Mouse (Mus musculus) Patski (cell line): ENCODE data around the gene Tmem63a. TPM values are rescaled to one million over a fixed set of nuclear protein-coding genes. Genes with fewer than 3 reads are reported as not detected.

ENCODE experiments used
- ATAC-seq: fragments of 100-300 bp; one replicate; pipeline ENCODE4 v1.8.0; 2021
- CTCF ChIA-PET: fragments of 350-600 bp; sonication (Branson Sonifier 250); formaldehyde crosslinking; loops from one replicate; lab custom pipeline; 2022; ENCODE audit warnings: inconsistent platforms; lab: Charles Lee
- POLR2A ChIA-PET: fragments of 350-600 bp; sonication (Branson Sonifier 250); formaldehyde crosslinking; loops from one replicate; lab custom pipeline; 2022; ENCODE audit warnings: antibody characterized with exemption, inconsistent platforms; lab: Charles Lee
- DNase-seq: peaks from one replicate; pipeline ENCODE4 v3.0.0-alpha.2; 2011; ENCODE audit warnings: low read depth, low spot score
- H3K27me3 ChIP-seq: fragments of 371-371 bp; one replicate; pipeline ENCODE4 v1.5.1; 2021
- CTCF ChIP-seq: fragments of 100-300 bp; IDR thresholded peaks from one replicate; pipeline ENCODE4 v1.5.1; 2021
- in situ Hi-C: fragments of 300-500 bp; cut with MboI; formaldehyde crosslinking; loops from 3 replicates; pipeline ENCODE4 v1.11.1; 2018; ENCODE audit warnings: low pct_unique_long_range_greater_than_20kb, mixed read lengths
- polyA plus RNA-seq: library from polyadenylated mRNA; unstranded; gene quantifications from one replicate; pipeline ENCODE4 v1.2.3, GENCODE M21; 2021

Gene Tmem63a
- polyA plus RNA-seq, 1 experiment from 2014 or later, result 39.3 TPM

- ChIA-PET CTCF (interaction anchor here (0.9 to 2.1 kb wide), 4 partner anchors 36 to 74 kb away, joined by 3 to 9 read pairs (median 4); no protein-coding TSS in a partner anchor), POLR2A (interaction anchor here (1.2 to 3.4 kb wide), 2 partner anchors 19 to 36 kb away, joined by 3 to 7 read pairs; partner anchors contain the start of gene Tmem63a)
- ATAC-seq (no peak), DNase-seq (no peak)
- TF ChIP-seq CTCF, result no peak
- in situ Hi-C loops, result no loop called here
- H3K27me3 ChIP-seq, result no peaks in the 10 kb centered on the region
These were observed 36.8 kb upstream of the Tmem63a start for GRCm38 (mm10) chr1:180905307-180905706.

- ChIA-PET CTCF (interaction anchor here (0.9 to 2.1 kb wide), 2 partner anchors 68 to 74 kb away, joined by 3 to 9 read pairs; no protein-coding TSS in a partner anchor), POLR2A (interaction anchor here (3.4 kb wide), 1 partner anchor 36 kb away, joined by 7 read pairs; the partner anchor contains the start of gene Tmem63a)
These were observed 36.3 kb upstream of the Tmem63a start for GRCm38 (mm10) chr1:180905876-180906275.

GRCm38 (mm10) chr1:180906461-180907147, 35.5 kb upstream of the Tmem63a start:
- DNase-seq (no peak), ATAC-seq (no peak)
- CTCF ChIA-PET, result interaction anchor here (1.4 kb wide), 1 partner anchor 68 kb away, joined by 7 read pairs; no protein-coding TSS in a partner anchor
- in situ Hi-C loops, result no loop called here
- TF ChIP-seq CTCF, result no peak
- POLR2A ChIA-PET, result interaction anchor here (0.7 to 3.4 kb wide), 2 partner anchors 35 to 140 kb away, joined by 4 to 7 read pairs; partner anchors contain the start of gene Tmem63a
- no peaks in the 10 kb centered on the region for H3K27me3 ChIP-seq

More at GRCm38 (mm10) chr1:180905876-180906275, 36.3 kb upstream of the Tmem63a start:
- DNase-seq (no peak), ATAC-seq (no peak)
- H3K27me3 ChIP-seq, result no peaks in the 10 kb centered on the region
- TF ChIP-seq CTCF, result no peak
- in situ Hi-C loops, result no loop called here

- in situ Hi-C loops, result no loop called here
- TF ChIP-seq CTCF, result no peak
- POLR2A ChIA-PET, result interaction anchor here (0.9 kb wide), 1 partner anchor 30 kb away, joined by 3 read pairs; no protein-coding TSS in a partner anchor
- DNase-seq, result no peak
- H3K27me3 ChIP-seq, result no peaks in the 10 kb centered on the region
- CTCF ChIA-PET, result interaction anchor here (0.6 to 3.0 kb wide), 8 partner anchors 11 to 63 kb away, joined by 3 to 12 read pairs (median 4); partner anchors contain the start of gene Tmem63a
- no peak for ATAC-seq
These were observed 31.0 kb upstream of the Tmem63a start for GRCm38 (mm10) chr1:180911138-180911537.

GRCm38 (mm10) chr1:180911653-180912287, 30.4 kb upstream of the Tmem63a start:
- H3K27me3 ChIP-seq, result no peaks in the 10 kb centered on the region
- no peak for ATAC-seq
- POLR2A ChIA-PET, result interaction anchor here (0.9 kb wide), 1 partner anchor 30 kb away, joined by 3 read pairs; no protein-coding TSS in a partner anchor
- in situ Hi-C loops, result no loop called here
- TF ChIP-seq CTCF, result no peak
- DNase-seq, result no peak
- CTCF ChIA-PET, result interaction anchor here (1.2 to 3.0 kb wide), 6 partner anchors 11 to 62 kb away, joined by 3 to 12 read pairs (median 6); partner anchors contain the start of gene Tmem63a

GRCm38 (mm10) chr1:180912792-180913191, 29.4 kb upstream of the Tmem63a start:
- DNase-seq (no peak), ATAC-seq (no peak)
- H3K27me3 ChIP-seq, result no peaks in the 10 kb centered on the region
- in situ Hi-C loops, result no loop called here
- no peak for TF ChIP-seq CTCF
- POLR2A ChIA-PET, result no interaction called here
- CTCF ChIA-PET, result no interaction called here

GRCm38 (mm10) chr1:180913797-180914196, 28.3 kb upstream of the Tmem63a start:
- in situ Hi-C loops, result no loop called here
- DNase-seq, result peak; percentile 80
- TF ChIP-seq CTCF, result no peak
- POLR2A ChIA-PET, result interaction anchor here (1.6 kb wide), 1 partner anchor 12 kb away, joined by 3 read pairs; no protein-coding TSS in a partner anchor
- H3K27me3 ChIP-seq, result no peaks in the 10 kb centered on the region
- ATAC-seq, result peak; percentile 72
- CTCF ChIA-PET, result interaction anchor here (0.7 to 1.6 kb wide), 3 partner anchors 24 to 61 kb away, joined by 3 to 6 read pairs (median 3); partner anchors contain the start of gene Tmem63a

GRCm38 (mm10) chr1:180916425-180916824, 25.7 kb upstream of the Tmem63a start:
- in situ Hi-C loops, result no loop called here
- CTCF ChIA-PET, result no interaction called here
- no peak for DNase-seq
- TF ChIP-seq CTCF, result no peak
- POLR2A ChIA-PET, result no interaction called here
- no peak for ATAC-seq
- no peaks in the 10 kb centered on the region for H3K27me3 ChIP-seq

- ATAC-seq (no peak), DNase-seq (no peak)
- ChIA-PET POLR2A (no interaction called here), CTCF (no interaction called here)
- no peaks in the 10 kb centered on the region for H3K27me3 ChIP-seq
- in situ Hi-C loops, result no loop called here
- TF ChIP-seq CTCF, result no peak
These were observed 25.1 kb upstream of the Tmem63a start for GRCm38 (mm10) chr1:180917053-180917452.

- POLR2A ChIA-PET, result no interaction called here
- ATAC-seq (no peak), DNase-seq (no peak)
- H3K27me3 ChIP-seq, result no peaks in the 10 kb centered on the region
- no peak for TF ChIP-seq CTCF
- in situ Hi-C loops, result no loop called here
- CTCF ChIA-PET, result no interaction called here
These were observed 22.5 kb upstream of the Tmem63a start for GRCm38 (mm10) chr1:180919686-180920085.
